Mouse (Mus musculus) midbrain, postnatal 0 days (tissue): ENCODE measurements around the gene Ntpcr. TPM values are rescaled to one million over a fixed set of nuclear protein-coding genes. Genes with fewer than 3 reads are reported as not detected.

Source experiments
- ATAC-seq: fragments of 200-750 bp; cut with Nextera tagmentation; 2 replicates; pipeline ENCODE4 v1.8.0; 2017; ENCODE audit warnings: moderate number of reproducible peaks, mild to moderate bottlenecking, moderate TSS enrichment, moderate library complexity; ENCODE audit not compliant: low FRiP score
- DNase-seq: peaks from one replicate; pipeline ENCODE4 v3.0.0-alpha.2; 2015; ENCODE audit warnings: low spot score
- H3K27ac ChIP-seq: fragments of 300-500 bp; sonication (generic); 2 replicates; pipeline ENCODE4 v1.5.1; 2014; ENCODE audit warnings: low read depth, mild to moderate bottlenecking, low read length, mixed read lengths
- H3K27me3 ChIP-seq: fragments of 300-500 bp; sonication (generic); 2 replicates; pipeline ENCODE4 v1.6.1; 2014; ENCODE audit warnings: low read length, control low read depth, mixed read lengths; ENCODE audit not compliant: insufficient read depth
- H3K36me3 ChIP-seq: fragments of 300-500 bp; sonication (generic); 2 replicates; pipeline ENCODE4 v1.6.1; 2014; ENCODE audit warnings: low read length, control low read depth, mixed read lengths; ENCODE audit not compliant: insufficient read depth
- H3K4me1 ChIP-seq: fragments of 300-500 bp; sonication (generic); 2 replicates; pipeline ENCODE4 v1.6.1; 2014; ENCODE audit warnings: mild to moderate bottlenecking, control low read depth, antibody characterized with exemption, low read length, mixed read lengths; ENCODE audit not compliant: insufficient read depth
- H3K4me2 ChIP-seq: fragments of 300-500 bp; sonication (generic); 2 replicates; pipeline ENCODE4 v1.6.1; 2014; ENCODE audit warnings: low read depth, mild to moderate bottlenecking, low read length, mixed read lengths; ENCODE audit not compliant: poor library complexity, severe bottlenecking
- H3K4me3 ChIP-seq: fragments of 300-500 bp; sonication (generic); 2 replicates; pipeline ENCODE4 v1.5.1; 2014; ENCODE audit warnings: low read depth, mild to moderate bottlenecking, low read length, moderate library complexity
- H3K9ac ChIP-seq: fragments of 300-500 bp; sonication (generic); replicated peaks from 2 replicates; pipeline ENCODE4 v1.6.1; 2014; ENCODE audit warnings: mild to moderate bottlenecking, low read length, moderate library complexity, mixed read lengths; ENCODE audit not compliant: poor library complexity, severe bottlenecking
- H3K9me3 ChIP-seq: fragments of 300-500 bp; sonication (generic); 2 replicates; pipeline ENCODE4 v1.6.1; 2016; ENCODE audit warnings: low read length, control low read depth
- CTCF ChIP-seq: IDR thresholded peaks from 2 replicates; pipeline ENCODE4 v1.5.1; 2016; ENCODE audit warnings: antibody characterized with exemption, mild to moderate bottlenecking
- WGBS: fragments of 180-500 bp; shearing (Covaris S2); extraction: QIAGEN DNeasy Blood & Tissue Kit; methylation state at CpG from one replicate; pipeline ENCODE4 v1.1.7; 2014; 5-methylcytosine and 5-hydroxymethylcytosine counted together
- polyA plus RNA-seq: library from polyadenylated mRNA; unstranded; fragments of >200 nt; fragmentation: Nextera tagmentation; extraction: Ambion mirVana; gene quantifications from 2 replicates; pipeline ENCODE4 v1.2.1, GENCODE M21; 2015
- total RNA-seq: library from RNA; depleted of rRNA; stranded (reverse); fragments of >200 nt; gene quantifications from 2 replicates; pipeline ENCODE4 v1.2.3, GENCODE M21; 2014

Gene Ntpcr
- total and polyA plus RNA-seq, 2 experiments from 2014 or later: 24.1 to 32.2 TPM

DNA sequence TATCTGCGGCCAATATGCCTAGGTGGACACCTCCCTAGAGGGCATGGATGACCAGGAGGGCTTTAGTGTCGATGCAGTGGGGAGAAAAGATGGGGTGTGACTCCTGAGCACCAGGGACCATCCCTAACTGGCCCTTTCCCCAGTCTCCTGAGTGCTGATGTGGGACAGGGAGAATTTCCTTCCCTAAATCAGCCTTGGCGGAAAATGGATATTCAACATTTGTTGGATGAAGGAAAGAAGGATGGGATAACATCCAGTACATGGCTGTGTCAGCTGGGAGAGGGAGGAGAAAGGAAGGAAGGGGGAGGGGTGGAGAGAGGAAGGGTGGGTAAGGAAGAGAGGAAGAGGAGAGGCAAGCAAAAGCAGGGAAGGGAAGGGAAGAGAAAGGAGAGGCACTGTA lies 38.8 kb upstream of the Ntpcr start:
- no peak for TF ChIP-seq CTCF
- Histone ChIP-seq H3K27ac (no peak overlapping the region), H3K27me3 (no peaks in the 10 kb centered on the region), H3K4me2 (no peak overlapping the region), H3K9me3 (no peaks in the 10 kb centered on the region), H3K4me1 (no peaks in the 10 kb centered on the region), H3K9ac (no peak overlapping the region), H3K36me3 (no peaks in the 10 kb centered on the region), H3K4me3 (no peak overlapping the region)
- 78% methylated on average over 3 of the region's 3 CpGs for WGBS
- ATAC-seq: no peak
- DNase-seq: no peak

GRCm38 (mm10) chr8:125692447-125692846 lies 37.3 kb upstream of the Ntpcr start:
- 46% methylated on average over 5 of the region's 5 CpGs for WGBS
- Histone ChIP-seq H3K4me2 (no peak overlapping the region), H3K4me1 (no peaks in the 10 kb centered on the region), H3K27me3 (no peaks in the 10 kb centered on the region), H3K4me3 (no peak overlapping the region), H3K9ac (no peak overlapping the region), H3K27ac (no peak overlapping the region), H3K9me3 (no peaks in the 10 kb centered on the region), H3K36me3 (no peaks in the 10 kb centered on the region)
- no peak for ATAC-seq
- DNase-seq: peak; percentile 76
- TF ChIP-seq CTCF: no peak

GRCm38 (mm10) chr8:125693197-125693596 lies 36.6 kb upstream of the Ntpcr start:
- DNase-seq (no peak), ATAC-seq (no peak)
- Histone ChIP-seq H3K4me3 (no peak overlapping the region), H3K27me3 (no peaks in the 10 kb centered on the region), H3K4me1 (no peaks in the 10 kb centered on the region), H3K36me3 (no peaks in the 10 kb centered on the region), H3K4me2 (no peak overlapping the region), H3K27ac (no peak overlapping the region), H3K9me3 (no peaks in the 10 kb centered on the region), H3K9ac (no peak overlapping the region)
- 91% methylated on average over 3 of the region's 3 CpGs for WGBS
- no peak for TF ChIP-seq CTCF

GRCm38 (mm10) chr8:125695951-125696350 lies 33.8 kb upstream of the Ntpcr start:
- Histone ChIP-seq H3K4me1 (no peaks in the 10 kb centered on the region), H3K27me3 (no peaks in the 10 kb centered on the region), H3K4me2 (no peak overlapping the region), H3K27ac (no peak overlapping the region), H3K36me3 (no peaks in the 10 kb centered on the region), H3K9me3 (no peaks in the 10 kb centered on the region), H3K4me3 (no peak overlapping the region), H3K9ac (no peak overlapping the region)
- ATAC-seq (no peak), DNase-seq (no peak)
- 82% methylated on average over 6 of the region's 6 CpGs for WGBS
- no peak for TF ChIP-seq CTCF

GRCm38 (mm10) chr8:125699391-125700025 lies 30.3 kb upstream of the Ntpcr start:
- no peak for TF ChIP-seq CTCF
- no peaks in the 10 kb centered on the region for H3K36me3 ChIP-seq
- H3K4me2 ChIP-seq: no peak overlapping the region
- no peak overlapping the region for H3K4me3 ChIP-seq
- ATAC-seq (no peak), DNase-seq (no peak)
- H3K27me3 ChIP-seq: no peaks in the 10 kb centered on the region
- no peaks in the 10 kb centered on the region for H3K9me3 ChIP-seq
- WGBS: 67% methylated on average over 6 of the region's 6 CpGs
- no peaks in the 10 kb centered on the region for H3K4me1 ChIP-seq
- H3K27ac ChIP-seq: no peak overlapping the region
- H3K9ac ChIP-seq: no peak overlapping the region

- DNase-seq (no peak), ATAC-seq (no peak)
- Histone ChIP-seq H3K4me3 (no peak overlapping the region), H3K27ac (no peak overlapping the region), H3K4me2 (no peak overlapping the region), H3K27me3 (no peaks in the 10 kb centered on the region), H3K4me1 (no peaks in the 10 kb centered on the region), H3K9ac (no peak overlapping the region), H3K36me3 (no peaks in the 10 kb centered on the region), H3K9me3 (no peaks in the 10 kb centered on the region)
- WGBS: 79% methylated on average over 7 of the region's 7 CpGs
- TF ChIP-seq CTCF: no peak
Measured at GRCm38 (mm10) chr8:125700407-125700806, 29.4 kb upstream of the Ntpcr start.
